Mouse (Mus musculus) forebrain, embryonic 10.5 days (tissue): ENCODE results near the gene Rbm47. TPM values are rescaled to one million over a fixed set of nuclear protein-coding genes. Genes with fewer than 3 reads are reported as not detected.
"Not testable (repeated sequence)": the region's sequence is repeated elsewhere in the genome, so short reads cannot be mapped to it uniquely, and the experiment has no call there.

Source experiments
- DNase-seq: peaks from one replicate; pipeline ENCODE4 v3.0.0-alpha.2; 2017; ENCODE audit warnings: low spot score; ENCODE audit errors: extremely low spot score
- H3K27ac ChIP-seq: fragments of 300-500 bp; sonication (generic); 2 replicates; pipeline ENCODE4 v1.5.1; 2016; ENCODE audit warnings: mild to moderate bottlenecking
- H3K27me3 ChIP-seq: fragments of 300-500 bp; sonication (generic); 2 replicates; pipeline ENCODE4 v1.6.1; 2016; ENCODE audit warnings: mild to moderate bottlenecking; ENCODE audit not compliant: poor library complexity, severe bottlenecking
- H3K36me3 ChIP-seq: fragments of 300-500 bp; sonication (generic); replicated peaks from 2 replicates; pipeline ENCODE4 v1.6.1; 2016; ENCODE audit warnings: mild to moderate bottlenecking, moderate library complexity
- H3K4me1 ChIP-seq: fragments of 300-500 bp; sonication (generic); 2 replicates; pipeline ENCODE4 v1.6.1; 2016
- H3K4me3 ChIP-seq: fragments of 300-500 bp; sonication (generic); 2 replicates; pipeline ENCODE4 v1.5.1; 2016; ENCODE audit warnings: mild to moderate bottlenecking, moderate library complexity
- H3K9me3 ChIP-seq: fragments of 300-500 bp; sonication (generic); 2 replicates; pipeline ENCODE4 v1.6.1; 2016; ENCODE audit warnings: mild to moderate bottlenecking, moderate library complexity
- WGBS: fragments of 180-500 bp; shearing (Covaris S2); methylation state at CpG from one replicate; pipeline ENCODE4 v1.1.7; 2016; 5-methylcytosine and 5-hydroxymethylcytosine counted together
- polyA plus RNA-seq: library from polyadenylated mRNA; unstranded; fragments of >200 nt; fragmentation: Nextera tagmentation; extraction: Ambion mirVana; gene quantifications from 2 replicates; pipeline ENCODE4 v1.2.1, GENCODE M21; 2016

Rbm47 gene
- polyA plus RNA-seq, 1 experiment from 2014 or later = 3.4 TPM

DNA sequence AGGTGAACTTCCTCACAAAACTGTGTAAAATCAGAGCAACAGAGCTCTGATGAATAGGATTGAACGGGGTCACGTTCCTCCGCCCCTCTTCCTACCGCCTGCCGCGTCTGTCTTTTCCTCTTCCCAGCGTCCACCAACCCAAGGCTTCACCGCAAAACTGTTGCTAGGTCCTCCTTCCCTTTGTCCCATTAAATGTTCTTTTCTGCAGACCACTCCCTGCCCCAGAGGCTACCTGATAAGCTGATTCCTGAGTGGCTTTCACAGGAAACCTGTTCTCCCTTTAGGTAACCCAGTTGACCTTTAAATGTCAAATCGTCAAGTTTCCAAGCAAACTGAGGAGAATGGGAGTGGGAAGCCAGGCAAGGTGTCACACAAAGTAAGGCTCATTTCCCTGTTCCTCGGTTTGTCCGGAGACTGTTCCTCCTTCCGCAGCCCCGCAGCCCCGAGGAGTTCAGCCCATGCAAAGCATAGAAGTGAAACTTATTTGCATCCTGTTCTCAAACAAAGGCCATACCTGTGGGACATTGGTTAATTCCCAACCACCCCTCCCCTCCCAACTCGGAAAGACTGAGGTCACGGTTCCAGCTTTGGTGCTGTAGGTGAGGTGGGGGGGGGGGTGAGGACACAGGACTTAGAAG lies 167.8 kb downstream of the Rbm47 start:
- WGBS = 52% methylated on average over 16 of the region's 16 CpGs
- Histone ChIP-seq H3K4me3 (no peak overlapping the region), H3K9me3 (no peaks in the 10 kb centered on the region), H3K27me3 (no peaks in the 10 kb centered on the region), H3K36me3 (no peaks in the 10 kb centered on the region), H3K27ac (no peak overlapping the region), H3K4me1 (peaks cover 12% of the 10 kb centered on the region)
- no peak for DNase-seq

- Histone ChIP-seq H3K27ac (no peak within 1 kb of the TSS), H3K4me1 (peaks cover 16% of the 10 kb centered on the region), H3K36me3 (no peaks in the 10 kb centered on the region), H3K27me3 (no peaks in the 10 kb centered on the region), H3K4me3 (no peak within 1 kb of the TSS), H3K9me3 (no peaks in the 10 kb centered on the region)
- no peak for DNase-seq
- WGBS = 77% methylated on average over 14 of the region's 14 CpGs
Measured at GRCm38 (mm10) chr5:66004134-66004925, 168.6 kb downstream of the Rbm47 start, which contains the start of gene 9130230L23Rik. 9130230L23Rik (minus strand) TSS chr5:66004285.

DNA sequence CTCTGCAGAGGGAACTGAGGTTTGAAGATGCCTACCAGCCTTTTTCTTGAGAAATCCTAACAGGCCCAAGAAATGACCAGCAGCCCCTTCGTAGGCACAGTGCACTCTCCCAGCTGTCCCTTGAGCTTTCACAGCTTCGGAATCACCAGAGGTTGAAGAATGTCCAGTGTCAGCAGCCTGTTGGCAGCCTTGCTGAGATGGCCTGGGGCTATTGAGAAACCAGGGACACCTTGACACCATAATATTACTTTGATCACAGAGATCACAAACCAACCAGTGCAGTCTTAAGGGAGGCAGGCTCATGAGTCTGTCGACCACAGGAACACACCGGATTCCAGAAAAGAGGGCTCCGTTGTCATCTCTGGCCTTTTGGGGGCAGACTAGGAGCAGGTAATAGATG lies 171.7 kb downstream of the Rbm47 start:
- H3K27ac ChIP-seq = no peak overlapping the region
- no peak overlapping the region for H3K4me3 ChIP-seq
- H3K36me3 ChIP-seq = no peaks in the 10 kb centered on the region
- no peaks in the 10 kb centered on the region for H3K9me3 ChIP-seq
- H3K27me3 ChIP-seq = no peaks in the 10 kb centered on the region
- peaks cover 16% of the 10 kb centered on the region for H3K4me1 ChIP-seq
- DNase-seq = no peak
- 77% methylated on average over 5 of the region's 5 CpGs for WGBS

- WGBS = 76% methylated on average over 6 of the region's 6 CpGs
- Histone ChIP-seq H3K4me1 (peaks cover 16% of the 10 kb centered on the region), H3K27me3 (no peaks in the 10 kb centered on the region), H3K4me3 (no peak overlapping the region), H3K9me3 (no peaks in the 10 kb centered on the region), H3K36me3 (no peaks in the 10 kb centered on the region), H3K27ac (no peak overlapping the region)
- no peak for DNase-seq
Measured at GRCm38 (mm10) chr5:66000567-66001125, 172.3 kb downstream of the Rbm47 start.

DNA sequence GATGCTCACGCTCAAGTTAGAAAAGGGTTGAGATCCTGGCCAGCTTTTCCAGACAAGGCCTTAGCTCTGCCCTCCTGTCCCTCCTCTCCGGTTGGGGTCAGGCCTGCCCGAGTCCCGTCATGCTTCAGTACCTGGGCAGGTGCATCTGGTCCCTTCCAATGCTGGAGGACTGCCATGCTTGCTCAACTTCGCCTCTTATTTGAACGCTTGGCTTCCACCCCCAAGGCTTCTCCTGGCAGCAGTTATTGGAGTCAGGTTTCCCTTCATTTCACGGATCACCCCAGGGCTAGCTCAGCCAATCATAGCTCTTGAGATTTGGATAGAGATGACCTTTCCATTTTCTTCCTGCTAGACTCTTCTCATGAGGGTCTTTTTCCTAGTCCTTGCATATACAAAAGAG lies 172.8 kb downstream of the Rbm47 start:
- no peak for DNase-seq
- 86% methylated on average over 7 of the region's 7 CpGs for WGBS
- no peaks in the 10 kb centered on the region for H3K9me3 ChIP-seq
- peaks cover 14% of the 10 kb centered on the region for H3K4me1 ChIP-seq
- H3K27ac ChIP-seq = no peak overlapping the region
- no peak overlapping the region for H3K4me3 ChIP-seq
- H3K36me3 ChIP-seq = no peaks in the 10 kb centered on the region
- H3K27me3 ChIP-seq = no peaks in the 10 kb centered on the region

- Histone ChIP-seq H3K27ac (no peak overlapping the region), H3K9me3 (no peaks in the 10 kb centered on the region), H3K4me3 (no peak overlapping the region), H3K27me3 (no peaks in the 10 kb centered on the region), H3K4me1 (peaks cover 13% of the 10 kb centered on the region), H3K36me3 (no peaks in the 10 kb centered on the region)
- 91% methylated on average over 7 of the region's 7 CpGs for WGBS
- DNase-seq = no peak
Measured at GRCm38 (mm10) chr5:65999106-65999505, 173.8 kb downstream of the Rbm47 start.

DNA sequence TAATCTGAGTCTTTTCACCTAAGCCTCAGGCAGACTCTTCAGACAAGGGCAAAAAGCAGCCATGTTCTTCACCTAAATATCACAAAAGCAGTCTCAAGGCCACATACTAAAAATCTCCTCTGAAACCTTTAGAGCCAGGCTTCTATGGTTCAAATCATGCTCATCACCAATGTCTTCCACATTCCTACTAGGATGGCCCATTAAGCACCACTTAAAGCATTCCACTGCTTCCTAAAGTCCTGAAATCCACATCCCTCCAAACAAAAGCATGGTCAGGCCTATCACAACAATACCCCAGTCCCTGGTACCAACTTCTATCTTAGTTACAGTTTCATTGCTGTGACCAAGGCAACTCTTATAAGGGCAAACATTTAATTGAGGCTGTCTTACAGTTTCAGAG lies 175.1 kb downstream of the Rbm47 start:
- Histone ChIP-seq H3K27ac (no peak overlapping the region), H3K4me1 (peaks cover 13% of the 10 kb centered on the region; the same call in 1 of the 2 replicates), H3K4me3 (no peak overlapping the region), H3K27me3 (no peaks in the 10 kb centered on the region), H3K36me3 (no peaks in the 10 kb centered on the region), H3K9me3 (no peaks in the 10 kb centered on the region)
- no peak for DNase-seq

- Histone ChIP-seq H3K36me3 (no peaks in the 10 kb centered on the region), H3K9me3 (no peaks in the 10 kb centered on the region), H3K4me3 (no peak overlapping the region), H3K27me3 (no peaks in the 10 kb centered on the region), H3K4me1 (peaks cover 6% of the 10 kb centered on the region; the same call in 1 of the 2 replicates), H3K27ac (no peak overlapping the region)
- WGBS = 80% methylated on average over 6 of the region's 6 CpGs
- DNase-seq = no peak
Measured at GRCm38 (mm10) chr5:65994643-65995042, 178.3 kb downstream of the Rbm47 start.

- H3K4me3 ChIP-seq = no peak overlapping the region
- no peaks in the 10 kb centered on the region for H3K9me3 ChIP-seq
- 84% methylated on average over 2 of the region's 2 CpGs for WGBS
- H3K4me1 ChIP-seq = peaks cover 6% of the 10 kb centered on the region; the same call in 1 of the 2 replicates
- no peaks in the 10 kb centered on the region for H3K36me3 ChIP-seq
- H3K27me3 ChIP-seq = no peaks in the 10 kb centered on the region
- H3K27ac ChIP-seq = no peak overlapping the region
- DNase-seq = no peak
Measured at GRCm38 (mm10) chr5:65991191-65991590, 181.7 kb downstream of the Rbm47 start.

DNA sequence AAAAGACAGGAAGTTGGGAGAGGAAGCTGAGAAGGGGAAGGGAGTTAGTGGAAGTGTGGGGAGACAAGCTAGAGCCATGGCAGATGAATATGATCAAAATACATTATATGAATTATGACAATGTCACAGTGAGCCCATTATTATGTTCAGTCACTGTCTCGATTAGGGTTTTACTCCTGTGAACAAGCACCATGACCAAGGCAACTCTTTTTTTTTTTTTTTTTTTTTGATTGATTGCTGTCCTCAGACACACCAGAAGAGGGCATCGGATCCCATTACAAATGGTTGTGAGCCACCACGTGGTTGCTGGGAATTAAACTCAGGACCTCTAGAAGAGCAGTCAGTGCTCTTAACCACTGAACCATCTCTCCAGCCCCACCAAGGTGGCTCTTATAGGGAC lies 185.9 kb downstream of the Rbm47 start:
- WGBS = 65% methylated on average over 3 of the region's 3 CpGs
- H3K27ac ChIP-seq, DNase-seq, H3K4me1 ChIP-seq, H3K27me3 ChIP-seq, H3K9me3 ChIP-seq, H3K4me3 ChIP-seq, H3K36me3 ChIP-seq: not testable (repeated sequence)

GRCm38 (mm10) chr5:65986426-65986825 lies 186.5 kb downstream of the Rbm47 start:
- WGBS = 88% methylated on average over 5 of the region's 5 CpGs
- no peak for DNase-seq
- Histone ChIP-seq H3K4me1 (no peaks in the 10 kb centered on the region), H3K27ac (no peak overlapping the region), H3K36me3 (no peaks in the 10 kb centered on the region), H3K4me3 (no peak overlapping the region), H3K27me3 (no peaks in the 10 kb centered on the region), H3K9me3 (no peaks in the 10 kb centered on the region)

- no peak overlapping the region for H3K27ac ChIP-seq
- DNase-seq = no peak
- WGBS = 90% methylated on average over 13 of the region's 13 CpGs
- H3K4me3 ChIP-seq = no peak overlapping the region
- no peaks in the 10 kb centered on the region for H3K27me3 ChIP-seq
- H3K36me3 ChIP-seq = no peaks in the 10 kb centered on the region
- H3K4me1 ChIP-seq = no peaks in the 10 kb centered on the region
- H3K9me3 ChIP-seq = no peaks in the 10 kb centered on the region
Measured at GRCm38 (mm10) chr5:65975731-65976130, 197.2 kb downstream of the Rbm47 start.

- H3K4me3 ChIP-seq = no peak overlapping the region
- H3K27me3 ChIP-seq = no peaks in the 10 kb centered on the region
- no peak overlapping the region for H3K27ac ChIP-seq
- WGBS = 75% methylated on average over 2 of the region's 2 CpGs
- no peaks in the 10 kb centered on the region for H3K4me1 ChIP-seq
- H3K9me3 ChIP-seq = no peaks in the 10 kb centered on the region
- DNase-seq = no peak
- no peaks in the 10 kb centered on the region for H3K36me3 ChIP-seq
Measured at GRCm38 (mm10) chr5:65973189-65973588, 199.7 kb downstream of the Rbm47 start.
